Mouse (Mus musculus): ENCODE measurements around the gene Adnp.

The Adnp gene

GRCm38 (mm10) chr2:168205681-168206631, 956 bp downstream of the Adnp start:
- peak; percentile 54 to 57 for DNase-seq (ENCODE audit: low spot score in 2 of 2)

- peak; percentile 77 to 93 for DNase-seq (ENCODE audit: low spot score in 2 of 2)
Observed at GRCm38 (mm10) chr2:168205265-168205664, 1.6 kb downstream of the Adnp start.

- no peak for DNase-seq (ENCODE audit: low spot score in 2 of 2)
Observed at GRCm38 (mm10) chr2:168204476-168204999, 2.4 kb downstream of the Adnp start.

- DNase-seq (ENCODE audit: low spot score in 2 of 2) = no peak
Observed at GRCm38 (mm10) chr2:168200014-168200691, 6.8 kb downstream of the Adnp start.

- DNase-seq (ENCODE audit: low spot score in 2 of 2) = no peak
Observed at GRCm38 (mm10) chr2:168199476-168199875, 7.4 kb downstream of the Adnp start.

GRCm38 (mm10) chr2:168198421-168198820, 8.5 kb downstream of the Adnp start:
- no peak for DNase-seq (ENCODE audit: low spot score in 2 of 2)

- no peak for DNase-seq (ENCODE audit: low spot score in 2 of 2)
Observed at GRCm38 (mm10) chr2:168195721-168196120, 11.2 kb downstream of the Adnp start.

- no peak for DNase-seq (ENCODE audit: low spot score in 2 of 2)
Observed at GRCm38 (mm10) chr2:168193685-168194084, 13.2 kb downstream of the Adnp start.

- DNase-seq (ENCODE audit: low spot score in 2 of 2) = no peak
Observed at GRCm38 (mm10) chr2:168191856-168192255, 15.1 kb downstream of the Adnp start.

GRCm38 (mm10) chr2:168175946-168176345, 31.0 kb downstream of the Adnp start:
- DNase-seq (ENCODE audit: low spot score in 2 of 2) = no peak

- DNase-seq (ENCODE audit: low spot score in 2 of 2) = peak; percentile 69 to 83
Observed at GRCm38 (mm10) chr2:168170167-168170685, 36.7 kb downstream of the Adnp start.

GRCm38 (mm10) chr2:168169800-168170113, 37.2 kb downstream of the Adnp start:
- peak in 1 of 2 experiments; percentile 40 for DNase-seq (ENCODE audit: low spot score in 2 of 2)

GRCm38 (mm10) chr2:168168892-168169799, 37.8 kb downstream of the Adnp start:
- no peak for DNase-seq (ENCODE audit: low spot score in 2 of 2)

- no peak for DNase-seq (ENCODE audit: low spot score in 2 of 2)
Observed at GRCm38 (mm10) chr2:168167781-168168180, 39.1 kb downstream of the Adnp start.

- no peak for DNase-seq (ENCODE audit: low spot score in 2 of 2)
Observed at GRCm38 (mm10) chr2:168166750-168167460, 40.0 kb downstream of the Adnp start.

GRCm38 (mm10) chr2:168161978-168162377, 44.9 kb downstream of the Adnp start:
- no peak for DNase-seq (ENCODE audit: low spot score in 2 of 2)

- no peak for DNase-seq (ENCODE audit: low spot score in 2 of 2)
Observed at GRCm38 (mm10) chr2:168161514-168161971, 45.4 kb downstream of the Adnp start.

GRCm38 (mm10) chr2:168160370-168160930, 46.5 kb downstream of the Adnp start:
- DNase-seq (ENCODE audit: low spot score in 2 of 2) = no peak

- DNase-seq (ENCODE audit: low spot score in 2 of 2) = peak in 1 of 2 experiments; percentile 45
Observed at GRCm38 (mm10) chr2:168158911-168159711, 47.8 kb downstream of the Adnp start.

Data from spleen, postnatal 10 days (tissue).